Mouse (Mus musculus) limb, embryonic 13.5 days (tissue): Measurements from ENCODE around the gene Olfr1426. TPM values are rescaled to one million over a fixed set of nuclear protein-coding genes. Genes with fewer than 3 reads are reported as not detected.

Source experiments
- ATAC-seq: fragments of 200-750 bp; cut with Nextera tagmentation; 2 replicates; pipeline ENCODE4 v1.8.0; 2017; ENCODE audit warnings: low read depth, moderate number of reproducible peaks, moderate TSS enrichment; ENCODE audit not compliant: low FRiP score
- H3K27ac ChIP-seq: fragments of 300-500 bp; sonication (generic); 2 replicates; pipeline ENCODE4 v1.5.1; 2015; ENCODE audit warnings: inconsistent platforms, mild to moderate bottlenecking, moderate library complexity
- H3K27me3 ChIP-seq: fragments of 300-500 bp; sonication (generic); 2 replicates; pipeline ENCODE4 v1.6.1; 2015; ENCODE audit warnings: mild to moderate bottlenecking, inconsistent platforms
- H3K36me3 ChIP-seq: fragments of 300-500 bp; sonication (generic); 2 replicates; pipeline ENCODE4 v1.6.1; 2015; ENCODE audit warnings: inconsistent platforms, mild to moderate bottlenecking, moderate library complexity
- H3K4me1 ChIP-seq: fragments of 300-500 bp; sonication (generic); 2 replicates; pipeline ENCODE4 v1.6.1; 2015; ENCODE audit warnings: inconsistent platforms
- H3K4me2 ChIP-seq: fragments of 300-500 bp; sonication (generic); replicated peaks from 2 replicates; pipeline ENCODE4 v1.6.1; 2015; ENCODE audit warnings: inconsistent platforms, mild to moderate bottlenecking, moderate library complexity
- H3K4me3 ChIP-seq: fragments of 300-500 bp; sonication (generic); 2 replicates; pipeline ENCODE4 v1.5.1; 2015; ENCODE audit warnings: moderate library complexity, mild to moderate bottlenecking, inconsistent platforms
- H3K9ac ChIP-seq: fragments of 300-500 bp; sonication (generic); 2 replicates; pipeline ENCODE4 v1.6.1; 2015; ENCODE audit warnings: mild to moderate bottlenecking, inconsistent platforms
- H3K9me3 ChIP-seq: fragments of 300-500 bp; sonication (generic); 2 replicates; pipeline ENCODE4 v1.6.1; 2016; ENCODE audit warnings: inconsistent platforms
- WGBS: fragments of 180-500 bp; shearing (Covaris S2); methylation state at CpG from one replicate; pipeline ENCODE4 v1.1.7; 2015; 5-methylcytosine and 5-hydroxymethylcytosine counted together
- polyA plus RNA-seq: library from polyadenylated mRNA; unstranded; fragments of >200 nt; fragmentation: Nextera tagmentation; extraction: Ambion mirVana; gene quantifications from 2 replicates; pipeline ENCODE4 v1.2.1, GENCODE M21; 2015

The Olfr1426 gene
- polyA plus RNA-seq, 1 experiment from 2014 or later = not detected

DNA sequence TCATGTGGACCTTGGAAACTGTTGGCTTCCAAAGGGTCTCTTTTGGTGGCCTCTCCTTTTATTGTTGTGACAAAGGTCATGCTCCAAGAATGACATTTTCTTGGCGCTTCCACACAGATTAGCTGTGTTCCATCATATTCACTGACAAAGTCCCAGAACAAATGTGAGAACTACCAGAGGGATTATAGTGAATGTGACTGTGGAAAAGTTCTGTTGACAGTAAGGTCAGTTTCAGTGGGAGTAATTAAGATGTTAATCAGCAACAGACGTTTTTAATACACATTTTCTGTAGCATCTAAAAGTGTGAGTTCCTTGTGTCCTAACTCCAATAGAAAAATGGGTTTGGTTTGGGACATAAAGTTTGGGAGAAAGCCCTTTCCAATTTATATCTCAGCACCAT, 50.6 kb downstream of the Olfr1426 start, which contains the start of gene Olfr1423:
TSS of gene Olfr1423 (minus strand) at position 101 of the 400 bp plus-strand sequence.
- Histone ChIP-seq H3K9ac (no peak within 1 kb of the TSS), H3K4me2 (no peak within 1 kb of the TSS), H3K9me3 (0 out of 2 replicates have a peak, but pooled peaks cover 3% of the 10 kb centered on the region), H3K27ac (no peak within 1 kb of the TSS), H3K36me3 (no peaks in the 10 kb centered on the region), H3K27me3 (no peaks in the 10 kb centered on the region), H3K4me3 (no peak within 1 kb of the TSS), H3K4me1 (no peaks in the 10 kb centered on the region)
- 55% methylated on average over 2 of the region's 2 CpGs for WGBS
- no peak for ATAC-seq

DNA sequence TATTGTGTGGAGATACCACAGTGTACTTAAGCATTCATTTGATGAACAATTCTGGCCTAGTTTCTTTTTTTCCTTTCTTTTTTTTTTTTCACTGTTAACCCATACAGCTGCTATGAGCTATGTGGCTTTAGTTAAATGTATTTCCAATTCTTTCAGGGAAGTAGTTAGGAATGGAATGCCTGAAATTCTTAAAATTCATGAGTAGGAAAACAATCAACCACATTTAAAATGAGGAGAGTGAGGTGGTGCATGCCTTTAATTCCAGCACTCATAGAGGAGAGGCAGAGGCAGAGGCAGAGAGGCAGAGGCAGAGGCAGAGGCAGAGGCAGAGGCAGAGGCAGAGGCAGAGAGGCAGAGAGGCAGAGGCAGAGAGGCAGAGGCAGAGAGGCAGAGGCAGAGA, 54.1 kb downstream of the Olfr1426 start:
- no peak overlapping the region for H3K9ac ChIP-seq
- no peak overlapping the region for H3K4me3 ChIP-seq
- no peaks in the 10 kb centered on the region for H3K27me3 ChIP-seq
- no peaks in the 10 kb centered on the region for H3K9me3 ChIP-seq
- H3K36me3 ChIP-seq = no peaks in the 10 kb centered on the region
- ATAC-seq = no peak
- no peaks in the 10 kb centered on the region for H3K4me1 ChIP-seq
- H3K27ac ChIP-seq = no peak overlapping the region
- H3K4me2 ChIP-seq = no peak overlapping the region

Other genes with a start within 250 kb of the Olfr1426 start
- not detected in 2 replicates for gene Olfr1418, start 230.9 kb downstream of the Olfr1426 start, polyA plus RNA-seq
- not detected in 2 replicates for gene Olfr1419, start 216.9 kb downstream of the Olfr1426 start, polyA plus RNA-seq
- gene Olfr1420, start 205.4 kb downstream of the Olfr1426 start, polyA plus RNA-seq = not detected in 2 replicates
- 16.7 and 19.5 TPM in 2 replicates for gene Patl1, start 179.6 kb downstream of the Olfr1426 start, polyA plus RNA-seq
- 5.1 and 5.3 TPM in 2 replicates for gene Osbp, start 126.1 kb downstream of the Olfr1426 start, polyA plus RNA-seq
- not detected in 2 replicates for gene Olfr1423, start 50.7 kb downstream of the Olfr1426 start, polyA plus RNA-seq
- gene Olfr1424, start 29.3 kb downstream of the Olfr1426 start, polyA plus RNA-seq = not detected in 2 replicates
- gene Olfr1425, start 14.3 kb downstream of the Olfr1426 start, polyA plus RNA-seq = not detected in 2 replicates
- gene Olfr1427, start 11.3 kb upstream of the Olfr1426 start, polyA plus RNA-seq = not detected in 2 replicates
- not detected in 2 replicates for gene Olfr1428, start 23.9 kb upstream of the Olfr1426 start, polyA plus RNA-seq
- not detected in 2 replicates for gene Olfr76, start 31.2 kb upstream of the Olfr1426 start, polyA plus RNA-seq
- not detected in 2 replicates for gene Olfr1555-ps1, start 78.1 kb upstream of the Olfr1426 start, polyA plus RNA-seq
- not detected in 2 replicates for gene Olfr1431, start 108.6 kb upstream of the Olfr1426 start, polyA plus RNA-seq
- gene Olfr1432, start 140.6 kb upstream of the Olfr1426 start, polyA plus RNA-seq = not detected in 2 replicates
- not detected in 2 replicates for gene Olfr262, start 149.6 kb upstream of the Olfr1426 start, polyA plus RNA-seq
- not detected in 2 replicates for gene Olfr235, start 169.0 kb upstream of the Olfr1426 start, polyA plus RNA-seq
- not detected in 2 replicates for gene Olfr1434, start 187.8 kb upstream of the Olfr1426 start, polyA plus RNA-seq
- not detected in 2 replicates for gene Olfr1436, start 207.1 kb upstream of the Olfr1426 start, polyA plus RNA-seq
- gene Olfr1437, start 233.1 kb upstream of the Olfr1426 start, polyA plus RNA-seq = not detected in 2 replicates
- gene Olfr1438-ps1, start 243.9 kb upstream of the Olfr1426 start, polyA plus RNA-seq = not detected in 2 replicates